10 mouse cellular contexts compared by ENCODE assay signal in genomic region chr16:4551885-4552284, GRCm38 (mm10). TPM values are rescaled to one million over a fixed set of nuclear protein-coding genes. Genes with fewer than 3 reads are reported as not detected.
DNase-seq lines count a peak whose midpoint lies in the region; ATAC-seq lines count a peak whose summit lies in the region.
"Had no signal": no experiment of that assay in that cellular context is flagged by ENCODE, and none has a peak within 500 bp of the region (broad histone marks: within the 10 kb centered on the region; RNA-seq: fewer than 3 reads in every experiment).

No protein-coding gene starts in this region.

- peak overlapping the region; percentile 78 for H3K4me2 ChIP-seq in liver, embryonic 11.5 days
- peak overlapping the region; percentile 49; the same call in 1 of the 2 replicates for H3K4me2 ChIP-seq in limb, embryonic 13.5 days (replicated peaks)
- no peak overlapping the region for H3K4me2 ChIP-seq in stomach, embryonic 16.5 days (ENCODE audit: low read depth, low read length)
- no peak overlapping the region for H3K4me2 ChIP-seq in forebrain, embryonic 13.5 days

- peak overlapping the region; percentile 85 for H3K27ac ChIP-seq in liver, embryonic 11.5 days (ENCODE audit: low read depth, low read length)
- H3K27ac ChIP-seq in limb, embryonic 13.5 days, result peak overlapping the region; percentile 93
- peak overlapping the region; percentile 93; the same call in 1 of the 2 replicates for H3K27ac ChIP-seq in stomach, embryonic 16.5 days (ENCODE audit: low read length)
- H3K27ac ChIP-seq in forebrain, embryonic 13.5 days, result no peak overlapping the region

- WGBS in liver, embryonic 11.5 days, result 88% methylated on average over 12 of the region's 12 CpGs
- 83% methylated on average over 12 of the region's 12 CpGs for WGBS in limb, embryonic 13.5 days
- 93% methylated on average over 12 of the region's 12 CpGs for WGBS in stomach, embryonic 16.5 days
- WGBS in forebrain, embryonic 13.5 days, result 93% methylated on average over 12 of the region's 12 CpGs

- H3K36me3 ChIP-seq in liver, embryonic 11.5 days (ENCODE audit: control insufficient read depth, insufficient read depth, low read length), result peaks cover 33% of the 10 kb centered on the region
- peaks cover 51% of the 10 kb centered on the region for H3K36me3 ChIP-seq in limb, embryonic 13.5 days
- peaks cover 6% of the 10 kb centered on the region; the same call in 1 of the 2 replicates for H3K36me3 ChIP-seq in stomach, embryonic 16.5 days (ENCODE audit: control insufficient read depth, insufficient read depth, low read length)
- peaks cover 40% of the 10 kb centered on the region for H3K36me3 ChIP-seq in forebrain, embryonic 13.5 days (ENCODE audit: poor library complexity, severe bottlenecking)

- no peak overlapping the region; the same call in 1 of the 2 replicates for H3K9ac ChIP-seq in liver, embryonic 11.5 days (ENCODE audit: low read depth, low read length)
- H3K9ac ChIP-seq in limb, embryonic 13.5 days, result peak overlapping the region; percentile 35; the same call in 1 of the 2 replicates
- peak overlapping the region; percentile 20; the same call in 1 of the 2 replicates for H3K9ac ChIP-seq in stomach, embryonic 16.5 days (ENCODE audit: low read length)
- no peak overlapping the region for H3K9ac ChIP-seq in forebrain, embryonic 13.5 days

- no peak for ATAC-seq in liver, embryonic 11.5 days (replicated peaks; ENCODE audit: low FRiP score)
- no peak for ATAC-seq in limb, embryonic 13.5 days (ENCODE audit: low FRiP score, low read depth)
- ATAC-seq in stomach, embryonic 16.5 days (ENCODE audit: insufficient read depth, low FRiP score), result no peak
- no peak for ATAC-seq in forebrain, embryonic 13.5 days

- H3K4me3 ChIP-seq in liver, embryonic 11.5 days (ENCODE audit: low read depth, low read length), result no peak overlapping the region
- no peak overlapping the region for H3K4me3 ChIP-seq in limb, embryonic 13.5 days
- no peak overlapping the region for H3K4me3 ChIP-seq in stomach, embryonic 16.5 days (replicated peaks; ENCODE audit: low read length)
- no peak overlapping the region for H3K4me3 ChIP-seq in forebrain, embryonic 13.5 days

- H3K4me1 ChIP-seq in liver, embryonic 11.5 days (replicated peaks; ENCODE audit: control insufficient read depth, insufficient read depth, low read length), result peaks cover 57% of the 10 kb centered on the region
- H3K4me1 ChIP-seq in limb, embryonic 13.5 days, result peaks cover 49% of the 10 kb centered on the region
- peaks cover 38% of the 10 kb centered on the region for H3K4me1 ChIP-seq in stomach, embryonic 16.5 days (ENCODE audit: control insufficient read depth, insufficient read depth, low read length)
- peaks cover 7% of the 10 kb centered on the region for H3K4me1 ChIP-seq in forebrain, embryonic 13.5 days

- no peaks in the 10 kb centered on the region for H3K27me3 ChIP-seq in liver, embryonic 11.5 days (replicated peaks; ENCODE audit: control insufficient read depth, insufficient read depth, low read length)
- H3K27me3 ChIP-seq in limb, embryonic 13.5 days, result no peaks in the 10 kb centered on the region
- H3K27me3 ChIP-seq in stomach, embryonic 16.5 days (ENCODE audit: control insufficient read depth, insufficient read depth, low read length), result no peaks in the 10 kb centered on the region
- no peaks in the 10 kb centered on the region for H3K27me3 ChIP-seq in forebrain, embryonic 13.5 days

- H3K9me3 ChIP-seq in liver, embryonic 11.5 days (ENCODE audit: control insufficient read depth, low read length), result no peaks in the 10 kb centered on the region
- no peaks in the 10 kb centered on the region for H3K9me3 ChIP-seq in limb, embryonic 13.5 days
- no peaks in the 10 kb centered on the region for H3K9me3 ChIP-seq in stomach, embryonic 16.5 days (replicated peaks; ENCODE audit: control insufficient read depth, low read length)
- no peaks in the 10 kb centered on the region for H3K9me3 ChIP-seq in forebrain, embryonic 13.5 days (replicated peaks)

- peak; percentile 13 for DNase-seq in cerebellum, adult 9-10 months
- DNase-seq in cerebellum, postnatal 14 days, result no peak
- no peak for DNase-seq in liver, embryonic 11.5 days (ENCODE audit: low spot score)
- DNase-seq in liver, result no peak
- DNase-seq in adrenal gland, adult 8-10 months, result no peak
- DNase-seq: adrenal gland, postnatal 36 days had no signal

RNA-seq across cellular contexts. Expression of gene Tfap4, which starts 7.8 kb away (rescaled TPM):
- 23.3 and 25.1 TPM in 2 replicates for polyA plus RNA-seq in liver, embryonic 11.5 days (2014; fragmentation: Nextera tagmentation; extraction: Ambion mirVana)
- 24.9 and 26.3 TPM in 2 replicates for polyA plus RNA-seq in limb, embryonic 13.5 days (2015; fragmentation: Nextera tagmentation; extraction: Ambion mirVana)
- polyA plus RNA-seq in stomach, embryonic 16.5 days (2015; fragmentation: Nextera tagmentation; extraction: Ambion mirVana), result 16.1 and 17.0 TPM in 2 replicates
- 15.7 and 17.3 TPM in 2 replicates for polyA plus RNA-seq in forebrain, embryonic 13.5 days (2015; fragmentation: Nextera tagmentation; extraction: Ambion mirVana)
- total RNA-seq in adrenal gland, adult 8-10 months (2022), result 10 to 100 TPM in 1 of 4 experiments, 1 to 10 TPM in 3; 6.1 to 10.8 (median 7.6) TPM

RNA-seq across cellular contexts. Expression of gene Srl, which starts 10.3 kb away (rescaled TPM):
- polyA plus RNA-seq in liver, embryonic 11.5 days (2014; fragmentation: Nextera tagmentation; extraction: Ambion mirVana), result 8.7 and 8.8 TPM in 2 replicates
- 38.7 and 41.8 TPM in 2 replicates for polyA plus RNA-seq in limb, embryonic 13.5 days (2015; fragmentation: Nextera tagmentation; extraction: Ambion mirVana)
- 10.0 and 28.6 TPM in 2 replicates for polyA plus RNA-seq in stomach, embryonic 16.5 days (2015; fragmentation: Nextera tagmentation; extraction: Ambion mirVana)
- polyA plus RNA-seq in forebrain, embryonic 13.5 days (2015; fragmentation: Nextera tagmentation; extraction: Ambion mirVana), result 25.2 and 30.2 TPM in 2 replicates
- 10 to 100 TPM in 1 of 4 experiments, 1 to 10 TPM in 3; 5.5 to 10.2 (median 5.9) TPM for total RNA-seq in adrenal gland, adult 8-10 months (2022)

RNA-seq across cellular contexts. Expression of gene Glis2, which starts 42.6 kb away (rescaled TPM):
- polyA plus RNA-seq in liver, embryonic 11.5 days (2014; fragmentation: Nextera tagmentation; extraction: Ambion mirVana), result 10.8 and 11.7 TPM in 2 replicates
- polyA plus RNA-seq in limb, embryonic 13.5 days (2015; fragmentation: Nextera tagmentation; extraction: Ambion mirVana), result 32.0 and 39.4 TPM in 2 replicates
- 18.7 and 21.7 TPM in 2 replicates for polyA plus RNA-seq in stomach, embryonic 16.5 days (2015; fragmentation: Nextera tagmentation; extraction: Ambion mirVana)
- 16.7 and 19.4 TPM in 2 replicates for polyA plus RNA-seq in forebrain, embryonic 13.5 days (2015; fragmentation: Nextera tagmentation; extraction: Ambion mirVana)
- total RNA-seq in adrenal gland, adult 8-10 months (2022), result 10 to 100 TPM; 14.6 to 28.9 (median 23.8) TPM
- total RNA-seq: neutrophil, adult 5-6 weeks had no signal

Comparison
In these comparisons a context has a peak if more than half of its experiments do, and no peak if none do; other contexts are left out.
1. H3K4me2 ChIP-seq: peak in liver, embryonic 11.5 days (single experiment) and limb, embryonic 13.5 days (single experiment); none in stomach, embryonic 16.5 days (single experiment) and forebrain, embryonic 13.5 days (single experiment).
2. H3K9ac ChIP-seq: peak in limb, embryonic 13.5 days (single experiment) and stomach, embryonic 16.5 days (single experiment); none in liver, embryonic 11.5 days (single experiment) and forebrain, embryonic 13.5 days (single experiment).